Mouse (Mus musculus): ENCODE data around the gene 1700069L16Rik. TPM values are rescaled to one million over a fixed set of nuclear protein-coding genes. Genes with fewer than 3 reads are reported as not detected.

Gene 1700069L16Rik
- total RNA-seq, 2 experiments from 2014 or later = not detected

DNA sequence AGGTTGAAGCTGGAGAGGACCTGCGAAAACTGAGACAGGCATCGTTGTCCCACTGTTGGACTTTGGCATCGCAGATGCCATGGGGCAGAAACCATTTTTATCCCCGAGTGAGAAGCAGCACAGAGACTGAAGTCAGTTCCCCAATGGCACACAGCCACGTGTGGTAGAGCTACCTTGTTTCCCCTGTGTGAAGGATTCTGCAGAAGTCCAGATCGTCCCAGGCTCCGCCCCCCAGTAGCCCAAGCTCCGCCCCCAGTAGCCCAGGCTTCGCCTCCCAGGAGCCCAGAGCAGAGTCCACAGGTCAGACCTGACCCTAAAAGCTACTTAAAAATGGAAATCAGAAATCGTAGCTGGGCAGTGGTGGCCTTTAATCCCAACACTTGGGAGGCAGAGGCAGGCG lies 70.4 kb downstream of the 1700069L16Rik start:
- ATAC-seq (replicated peaks; ENCODE audit: low FRiP score, poor library complexity, severe bottlenecking) = no peak

GRCm38 (mm10) chr5:113652215-113652614 lies 72.4 kb downstream of the 1700069L16Rik start:
- no peak for ATAC-seq (replicated peaks; ENCODE audit: low FRiP score, poor library complexity, severe bottlenecking)

- ATAC-seq (replicated peaks; ENCODE audit: low FRiP score, poor library complexity, severe bottlenecking) = no peak
Observed at GRCm38 (mm10) chr5:113650035-113650865, 74.3 kb downstream of the 1700069L16Rik start, which contains the start of gene Cmklr1. Cmklr1 (minus strand) TSS chr5:113650426.

DNA sequence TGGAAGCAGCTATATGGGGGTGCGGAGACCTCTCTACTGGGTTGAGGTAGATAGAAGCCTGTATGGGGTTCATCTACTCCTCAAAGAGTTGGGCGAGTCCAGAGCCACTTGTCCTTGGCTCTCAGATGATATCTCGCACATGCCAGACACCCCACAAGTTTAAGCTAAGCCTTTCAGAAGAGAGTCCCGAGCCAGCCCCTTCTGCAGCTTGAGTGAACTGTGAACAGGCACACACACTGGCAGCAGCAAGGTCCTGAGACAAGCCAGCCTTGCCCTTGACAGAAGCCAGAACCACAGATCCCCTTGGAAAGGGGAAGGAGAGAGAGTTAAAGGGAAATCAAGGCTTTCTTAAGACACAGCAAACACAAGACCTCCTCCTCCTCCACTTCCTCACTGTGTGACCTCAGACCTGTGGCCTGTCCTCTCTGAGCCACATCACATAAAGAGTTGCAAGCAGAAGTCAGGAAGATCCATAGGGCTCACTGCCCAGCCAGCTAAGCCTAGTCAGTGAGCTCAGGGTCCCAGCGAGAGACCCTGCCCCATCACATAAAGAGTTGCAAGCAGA lies 75.8 kb downstream of the 1700069L16Rik start:
- ATAC-seq (replicated peaks; ENCODE audit: low FRiP score, poor library complexity, severe bottlenecking) = no peak

DNA sequence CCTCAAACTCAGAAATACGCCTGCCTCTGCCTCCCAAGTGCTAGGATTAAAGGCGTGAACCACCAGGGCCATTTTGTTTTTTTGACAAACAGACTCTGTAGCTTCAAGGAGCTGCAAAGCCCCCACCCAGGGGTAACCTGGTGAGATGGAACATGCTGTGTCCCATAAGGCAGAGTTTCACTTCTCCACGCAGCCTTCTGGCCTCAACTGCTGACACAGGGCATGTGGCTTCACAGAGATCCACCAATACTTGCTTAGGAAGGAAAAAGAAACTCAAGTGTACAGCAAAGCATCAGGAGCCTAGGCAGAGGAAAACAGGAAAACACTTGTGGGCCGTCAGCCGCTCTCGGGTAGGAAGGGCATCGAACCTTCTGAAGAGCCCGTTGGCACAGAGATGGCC lies 77.4 kb downstream of the 1700069L16Rik start:
- ATAC-seq (replicated peaks; ENCODE audit: low FRiP score, poor library complexity, severe bottlenecking) = no peak

DNA sequence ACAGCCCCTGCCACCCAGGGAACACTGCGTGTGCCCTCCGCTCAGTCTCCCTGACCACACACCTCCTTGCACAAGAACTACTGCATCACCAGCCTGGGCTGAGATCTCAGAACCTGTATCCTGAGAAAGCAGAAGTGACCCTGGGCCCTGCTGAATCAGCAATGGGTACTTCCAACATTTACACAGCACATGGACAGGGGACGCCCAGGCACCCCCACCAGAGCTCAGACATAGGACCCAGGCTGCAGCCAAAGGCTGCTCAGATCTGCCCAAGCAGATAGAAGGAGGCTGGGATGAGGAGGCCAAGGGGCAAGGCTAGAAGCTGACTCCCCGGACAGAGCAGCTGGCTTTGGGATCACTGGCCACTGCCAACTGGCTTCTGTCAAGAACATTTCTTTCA lies 80.1 kb downstream of the 1700069L16Rik start:
- ATAC-seq (replicated peaks; ENCODE audit: low FRiP score, poor library complexity, severe bottlenecking) = no peak

- no peak for ATAC-seq (replicated peaks; ENCODE audit: low FRiP score, poor library complexity, severe bottlenecking)
Observed at GRCm38 (mm10) chr5:113643107-113643848, 81.3 kb downstream of the 1700069L16Rik start.

Other genes with a start within 250 kb of the 1700069L16Rik start
- not detected in 2 replicates for gene Wscd2, start 234.4 kb downstream of the 1700069L16Rik start, total RNA-seq (2015; ENCODE audit: low replicate concordance)
- not detected in 2 replicates for gene Wscd2, start 234.4 kb downstream of the 1700069L16Rik start, total RNA-seq (2017; ENCODE audit: low replicate concordance)
- 2.2 and 3.4 TPM in 2 replicates for gene Cmklr1, start 74.3 kb downstream of the 1700069L16Rik start, total RNA-seq (2015; ENCODE audit: low replicate concordance)
- gene Cmklr1, start 74.3 kb downstream of the 1700069L16Rik start, total RNA-seq (2017; ENCODE audit: low replicate concordance) = 1.5 and 8.7 TPM in 2 replicates
- gene Ficd, start 11.0 kb upstream of the 1700069L16Rik start, total RNA-seq (2015; ENCODE audit: low replicate concordance) = 1.4 TPM in 1 of 2 replicates, not detected in the other
- gene Ficd, start 11.0 kb upstream of the 1700069L16Rik start, total RNA-seq (2017; ENCODE audit: low replicate concordance) = 0.30 and 2.2 TPM in 2 replicates
- gene Sart3, start 47.7 kb upstream of the 1700069L16Rik start, total RNA-seq (2015; ENCODE audit: low replicate concordance) = 8.4 and 22.0 TPM in 2 replicates
- 32.1 and 44.9 TPM in 2 replicates for gene Sart3, start 47.7 kb upstream of the 1700069L16Rik start, total RNA-seq (2017; ENCODE audit: low replicate concordance)
- 54.9 and 75.3 TPM in 2 replicates for gene Iscu, start 48.0 kb upstream of the 1700069L16Rik start, total RNA-seq (2015; ENCODE audit: low replicate concordance)
- gene Iscu, start 48.0 kb upstream of the 1700069L16Rik start, total RNA-seq (2017; ENCODE audit: low replicate concordance) = 36.4 and 52.0 TPM in 2 replicates
- gene Tmem119, start 75.7 kb upstream of the 1700069L16Rik start, total RNA-seq (2015; ENCODE audit: low replicate concordance) = 2.9 TPM in 1 of 2 replicates, not detected in the other
- 3.0 TPM in 1 of 2 replicates, not detected in the other for gene Tmem119, start 75.7 kb upstream of the 1700069L16Rik start, total RNA-seq (2017; ENCODE audit: low replicate concordance)
- gene Selplg, start 107.9 kb upstream of the 1700069L16Rik start, total RNA-seq (2015; ENCODE audit: low replicate concordance) = 81.1 and 83.0 TPM in 2 replicates
- 26.7 and 29.5 TPM in 2 replicates for gene Selplg, start 107.9 kb upstream of the 1700069L16Rik start, total RNA-seq (2017; ENCODE audit: low replicate concordance)
- 32.7 and 52.3 TPM in 2 replicates for gene Coro1c, start 184.0 kb upstream of the 1700069L16Rik start, total RNA-seq (2015; ENCODE audit: low replicate concordance)
- 43.4 and 52.9 TPM in 2 replicates for gene Coro1c, start 184.0 kb upstream of the 1700069L16Rik start, total RNA-seq (2017; ENCODE audit: low replicate concordance)

All from erythroid progenitor cell, adult 5-6 weeks (primary cell).